Mouse (Mus musculus) thymus, postnatal 10 days (tissue): ENCODE results near the gene Usp20.
"Not testable (repeated sequence)": the region's sequence is repeated elsewhere in the genome, so short reads cannot be mapped to it uniquely, and the experiment has no call there.

Experiments used
- DNase-seq, 2 experiments: peaks; one replicate each; pipeline ENCODE4 v3.0.0; 2021; ENCODE audit warnings: low spot score in 2 of 2

Gene Usp20

DNA sequence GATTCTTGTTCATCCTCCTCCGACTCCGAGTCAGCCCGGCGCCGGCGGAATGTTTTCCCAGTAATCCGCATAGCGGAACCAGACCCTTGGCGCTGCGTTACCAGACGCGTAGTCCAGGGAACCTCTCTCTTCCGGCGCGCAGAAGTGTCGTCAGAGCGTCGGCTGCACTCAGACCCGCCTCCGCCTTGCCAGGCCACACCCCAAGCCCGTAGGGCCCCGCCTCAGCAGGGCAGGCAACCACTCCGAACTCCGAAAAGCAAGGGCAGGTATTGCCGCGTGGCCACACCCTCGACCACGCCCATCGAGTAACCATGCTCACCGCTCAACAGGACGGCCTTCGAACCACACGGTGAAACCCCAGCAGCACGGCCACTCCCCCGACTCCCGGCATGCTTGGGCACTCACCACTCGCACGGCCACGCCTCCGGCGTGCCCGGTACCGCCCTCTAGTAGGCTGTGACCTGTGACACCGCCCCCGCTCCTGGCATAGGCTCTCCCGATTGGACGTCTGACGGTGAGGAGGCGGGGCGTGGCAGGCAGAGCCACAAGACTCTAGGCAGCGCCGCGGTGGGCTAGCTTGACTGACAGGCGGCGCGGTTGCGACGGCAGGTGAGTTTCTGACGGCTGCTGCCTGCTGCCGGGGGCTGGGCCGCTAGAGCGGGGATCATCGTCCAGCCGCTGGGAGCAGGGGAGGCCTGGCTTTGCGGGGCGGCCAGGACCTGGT, at the start of gene Usp20, which contains the start of gene BC005624:
Usp20 (plus strand) TSS at position 490 of the 724 bp plus-strand sequence.
BC005624 (minus strand) TSS at position 412 of the 724 bp plus-strand sequence.
- peak; percentile 99 to 100 for DNase-seq

DNA sequence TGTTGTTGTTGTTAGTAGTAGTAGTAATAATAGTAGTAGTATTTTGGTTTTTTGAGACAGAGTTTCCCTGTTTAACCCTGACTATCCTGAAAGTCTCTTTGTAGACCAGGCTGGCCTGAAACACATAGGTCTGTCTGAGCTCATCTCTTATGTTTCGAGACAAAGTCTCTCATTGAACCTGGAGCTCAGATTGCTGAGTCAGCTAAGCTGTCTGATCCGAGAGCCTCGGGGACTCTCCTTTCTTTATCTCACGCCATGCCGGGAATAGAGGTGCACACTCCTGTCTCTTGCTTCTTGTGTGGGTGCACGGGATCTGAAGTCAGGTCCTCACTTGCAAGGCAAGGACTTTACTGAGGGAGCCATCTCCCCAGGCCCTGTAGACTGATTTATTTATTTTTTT, 49.0 kb upstream of the Usp20 start:
- DNase-seq, result no peak

DNA sequence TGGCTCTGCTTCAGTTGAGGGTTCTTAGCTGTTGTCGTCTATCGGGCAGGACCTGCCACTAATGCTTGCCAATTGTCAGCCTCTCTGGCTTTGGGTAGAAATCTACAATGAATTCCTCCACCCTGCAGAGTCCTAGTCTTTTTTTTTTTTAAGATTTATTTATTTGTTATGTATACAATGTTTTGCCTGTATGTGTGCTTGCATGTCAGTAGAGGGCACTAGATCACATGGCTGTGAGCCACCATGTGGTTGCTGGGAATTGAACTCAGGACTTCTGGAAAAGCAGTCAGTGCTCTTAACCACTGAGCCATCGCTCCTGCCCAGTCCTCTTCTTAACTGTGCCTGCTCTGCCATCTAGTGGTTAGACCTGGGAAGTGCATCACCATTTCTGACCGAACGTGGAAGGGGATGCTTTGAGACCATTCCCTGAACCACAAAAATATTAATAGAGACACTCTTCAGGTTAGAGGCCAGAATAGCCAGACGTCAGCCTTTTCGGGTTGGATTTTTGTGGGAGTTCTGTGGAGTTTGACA, 48.1 kb upstream of the Usp20 start:
- peak; percentile 28 to 69 for DNase-seq

DNA sequence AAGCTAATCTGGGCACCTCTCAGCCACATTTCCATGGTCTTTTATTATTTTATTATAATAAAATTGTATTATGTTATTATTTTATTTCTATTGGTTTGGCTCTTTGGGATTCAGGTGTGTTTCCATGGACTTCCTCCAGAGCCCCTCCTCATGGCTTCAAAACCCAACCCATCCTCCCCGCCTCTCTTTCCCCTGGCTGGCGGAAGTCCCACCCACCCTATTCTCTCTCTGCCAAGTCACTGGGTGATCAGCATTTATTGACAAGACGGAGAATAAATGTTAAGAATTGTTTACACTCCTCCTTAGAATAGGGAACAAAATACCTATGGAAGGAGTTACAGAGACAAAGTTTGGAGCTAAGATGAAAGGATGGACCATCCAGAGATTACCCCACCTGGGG, 45.3 kb upstream of the Usp20 start:
- no peak for DNase-seq

DNA sequence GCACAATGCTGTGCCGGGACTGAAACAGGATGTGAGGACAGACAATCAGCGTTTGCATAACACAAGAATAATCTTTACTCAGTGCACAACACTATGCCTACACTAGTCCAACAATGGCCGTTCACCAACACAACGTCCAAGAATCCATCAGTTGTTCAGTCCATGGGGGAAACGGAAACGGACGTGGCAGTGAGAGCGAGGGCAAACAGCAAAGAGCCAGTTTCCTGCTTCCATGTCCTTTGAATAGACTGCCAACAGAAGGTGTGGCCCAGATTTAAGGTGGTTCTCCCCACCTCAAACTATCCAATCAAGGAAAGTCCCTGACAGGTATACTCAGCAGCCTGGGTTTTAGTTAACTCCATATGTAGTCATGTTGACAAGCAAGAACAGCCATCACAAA, 44.3 kb upstream of the Usp20 start:
- no peak for DNase-seq

DNA sequence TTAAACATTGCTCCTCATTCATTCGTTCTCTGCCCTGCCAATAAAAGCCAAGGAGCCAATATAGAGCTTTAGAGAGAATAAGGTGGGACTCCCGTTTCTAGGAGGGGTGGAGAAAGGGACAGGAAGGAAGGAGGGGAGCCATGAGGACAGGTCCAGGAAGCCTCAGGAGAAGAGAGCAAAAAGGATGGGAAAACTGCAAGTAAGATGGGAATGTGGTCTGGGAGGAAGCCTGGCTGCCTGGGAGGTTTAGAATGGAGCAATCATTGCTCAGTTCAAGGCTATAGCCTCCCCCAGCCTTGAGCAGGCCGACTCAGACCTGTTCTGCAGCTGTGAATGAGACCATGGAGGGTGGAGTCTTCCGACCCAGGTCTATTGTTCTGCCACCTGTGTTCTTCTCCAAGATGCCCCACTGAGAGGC, 43.5 kb upstream of the Usp20 start:
- no peak for DNase-seq

DNA sequence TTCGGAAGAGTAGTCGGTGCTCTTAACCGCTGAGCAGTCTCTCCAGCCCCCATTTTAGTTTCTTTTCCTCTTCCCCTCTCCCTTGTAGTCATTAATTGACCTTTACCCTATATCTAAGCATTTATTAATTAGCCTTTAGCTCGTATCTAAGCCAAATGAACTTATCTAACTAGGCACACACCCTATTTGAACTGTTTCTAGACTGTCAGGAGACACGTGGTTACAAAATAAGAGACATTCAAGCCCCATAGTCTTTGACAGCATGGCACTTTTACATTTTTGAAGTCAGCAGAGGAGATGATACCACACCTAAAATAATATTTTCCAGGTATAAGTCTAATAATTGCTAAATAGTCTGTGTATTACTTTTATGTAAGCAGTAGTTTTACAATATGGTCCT, 40.5 kb upstream of the Usp20 start:
- no peak for DNase-seq

DNA sequence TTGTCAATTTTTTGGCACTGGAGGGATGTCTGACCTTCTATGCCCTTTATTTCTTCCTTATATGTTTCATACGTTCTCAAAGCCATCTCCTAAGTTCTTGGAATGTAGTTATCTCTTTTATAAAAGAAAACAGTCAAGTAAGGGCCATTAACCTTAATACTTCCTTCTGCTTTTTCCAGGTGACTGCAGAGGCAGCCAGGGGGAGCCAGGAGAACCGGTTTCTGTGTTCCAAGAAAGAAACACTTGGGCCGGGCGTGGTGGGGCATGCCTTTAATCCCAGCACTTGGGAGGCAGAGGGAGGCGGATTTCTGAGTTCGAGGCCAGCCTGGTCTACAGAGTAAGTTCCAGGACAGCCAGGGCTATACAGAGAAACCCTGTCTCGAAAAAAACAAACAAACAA, 40.0 kb upstream of the Usp20 start:
- not testable (repeated sequence) for DNase-seq

DNA sequence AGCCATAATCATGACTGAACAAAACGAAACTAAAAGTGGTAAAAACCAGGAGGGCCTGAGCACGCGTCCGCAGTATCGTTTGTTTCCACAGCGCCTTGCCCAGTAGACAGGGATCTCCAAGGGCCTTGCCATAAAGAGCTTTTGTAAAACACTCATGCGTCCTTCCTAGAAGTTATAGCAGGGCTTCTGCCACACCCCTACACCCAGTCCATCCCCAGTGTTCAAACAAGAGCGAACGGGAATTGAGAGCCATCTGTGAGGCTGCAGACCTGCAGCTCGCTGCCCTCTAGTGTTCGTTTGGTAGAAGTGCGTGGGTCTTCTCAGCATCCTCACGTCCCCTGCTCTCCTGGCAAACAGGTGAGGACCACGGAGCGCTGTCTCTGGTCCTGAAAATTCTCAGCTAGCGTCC, 39.5 kb upstream of the Usp20 start:
- peak; percentile 56 to 73 for DNase-seq

DNA sequence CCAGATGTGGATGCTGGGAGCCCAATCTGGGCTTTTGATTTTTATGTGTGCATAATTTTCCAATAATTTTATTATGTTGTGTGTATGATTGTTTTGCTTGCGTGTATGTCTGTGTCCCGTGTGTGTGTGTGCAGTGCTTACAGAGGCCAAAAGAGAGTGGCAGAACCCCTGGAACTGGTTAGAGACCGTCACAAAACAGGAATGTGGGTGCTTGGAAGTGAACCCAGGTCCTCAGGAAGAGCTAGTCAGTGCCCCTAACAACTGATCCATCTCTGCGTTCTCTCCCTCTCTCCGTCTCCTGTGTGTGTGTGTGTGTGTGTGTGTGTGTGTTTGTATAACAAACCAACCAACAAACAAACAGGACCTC, 29.6 kb upstream of the Usp20 start:
- no peak for DNase-seq

DNA sequence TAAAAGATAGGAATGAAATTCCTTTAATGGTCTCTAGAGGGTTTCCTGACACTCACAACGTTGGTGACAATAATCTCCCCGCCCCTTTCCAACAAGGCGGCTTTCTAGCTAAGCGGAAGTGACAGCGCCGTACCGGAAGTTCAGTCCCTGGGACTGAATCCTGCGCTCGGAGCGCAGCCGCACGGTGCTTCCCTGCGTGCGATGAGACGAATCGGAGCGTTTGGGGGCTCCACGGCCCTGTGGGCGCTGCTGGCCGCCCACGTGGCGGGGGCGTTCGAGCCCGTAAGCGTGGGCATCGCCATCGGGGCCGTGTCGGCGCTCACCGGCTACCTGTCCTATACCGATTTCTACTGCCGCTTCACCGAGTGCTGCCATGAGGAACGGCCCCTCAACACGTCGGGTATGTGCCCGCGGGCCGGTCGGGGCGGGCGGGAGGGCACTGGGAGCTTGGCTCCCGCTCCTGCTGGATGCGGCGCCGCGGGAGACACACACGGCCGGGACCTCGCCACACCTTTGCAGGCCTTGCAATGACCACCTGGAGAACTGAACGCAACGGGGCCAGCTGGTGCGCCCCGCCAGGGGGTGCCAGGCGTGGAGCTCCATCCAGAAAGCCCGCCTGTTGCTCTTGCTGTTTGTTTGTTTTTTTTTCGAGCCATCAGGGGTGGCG, 29.1 kb upstream of the Usp20 start, which contains the start of gene Tor1b:
Tor1b (plus strand) TSS at position 136 of the 667 bp plus-strand sequence.
- peak; percentile 78 to 81 for DNase-seq

DNA sequence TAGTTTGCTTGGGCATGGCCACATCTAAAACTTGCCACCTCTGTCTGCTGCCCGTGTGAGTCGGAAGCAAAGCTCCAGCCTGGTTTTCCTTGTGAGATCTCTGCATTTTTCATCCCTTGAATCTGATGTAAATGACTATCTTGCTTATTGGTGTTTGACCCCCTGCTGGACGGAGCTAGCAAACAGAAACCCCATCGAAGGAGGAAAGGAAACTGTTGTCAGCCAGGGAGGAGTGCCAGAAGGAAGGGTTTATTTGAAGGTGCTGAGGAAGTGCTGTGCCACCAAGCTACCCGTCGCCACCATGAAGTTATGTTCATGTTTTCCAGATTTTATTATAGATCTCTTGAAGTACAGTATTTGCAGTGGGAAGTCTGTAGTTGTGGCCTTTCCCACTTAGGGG, 27.3 kb upstream of the Usp20 start:
- no peak for DNase-seq

DNA sequence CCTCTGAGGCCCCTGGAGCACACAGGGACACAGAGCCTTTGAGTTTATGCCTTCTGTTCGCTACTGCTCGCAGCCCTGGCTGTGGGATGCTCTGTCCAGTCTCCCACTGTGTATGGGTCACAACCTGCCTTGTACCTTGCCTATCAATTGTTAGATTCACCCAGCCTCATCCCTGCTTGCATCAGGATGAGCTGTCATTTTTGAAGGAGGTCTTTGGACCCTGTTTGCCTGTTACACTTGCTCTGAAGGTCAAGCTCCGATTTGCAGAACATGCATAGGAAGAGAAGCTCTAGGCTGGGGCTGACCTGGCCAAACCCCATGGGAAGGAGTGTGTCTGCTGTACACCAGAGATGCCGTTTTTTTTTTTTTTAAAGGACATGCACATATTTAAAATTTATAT, 24.6 kb upstream of the Usp20 start:
- no peak for DNase-seq

DNA sequence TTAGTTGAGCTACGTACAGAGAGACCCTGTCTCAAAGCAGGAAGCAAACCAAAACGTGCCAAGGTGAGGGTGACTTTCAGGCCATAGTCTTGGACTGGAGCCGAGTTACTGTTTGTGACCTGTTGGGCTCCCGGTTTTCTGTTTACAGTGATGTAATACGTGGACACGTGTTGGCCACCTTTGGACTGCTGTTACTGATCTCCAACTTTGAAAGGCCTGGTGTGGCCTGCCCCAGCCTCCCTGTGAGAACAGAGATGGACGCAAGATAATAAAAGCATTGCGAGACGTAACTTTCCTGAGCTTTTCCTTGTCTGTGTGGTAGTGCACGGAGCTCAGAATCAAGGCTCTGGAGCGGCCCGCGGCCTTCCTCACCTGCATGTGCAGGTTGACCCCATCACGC, 23.4 kb upstream of the Usp20 start:
- no peak for DNase-seq

DNA sequence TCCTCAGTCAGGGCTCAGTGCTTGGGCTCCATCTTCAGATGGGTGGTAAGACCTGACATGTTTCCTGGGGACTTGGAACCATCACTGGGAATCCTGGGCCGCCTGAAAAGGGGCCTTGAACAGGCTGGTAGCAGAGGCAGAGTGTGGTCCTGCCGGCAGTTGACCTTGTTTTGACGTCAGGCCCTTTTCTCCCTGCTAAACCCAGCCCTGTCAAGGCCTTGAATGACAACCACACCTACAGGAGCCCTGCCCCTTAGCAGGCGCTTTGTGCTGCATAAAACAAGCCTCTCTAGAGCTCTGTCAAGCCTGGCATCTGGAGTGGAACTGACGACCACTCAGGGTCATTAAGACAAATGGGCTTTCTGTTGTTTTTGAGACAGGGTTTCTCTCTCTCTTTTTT, 22.2 kb upstream of the Usp20 start:
- DNase-seq, result no peak

DNA sequence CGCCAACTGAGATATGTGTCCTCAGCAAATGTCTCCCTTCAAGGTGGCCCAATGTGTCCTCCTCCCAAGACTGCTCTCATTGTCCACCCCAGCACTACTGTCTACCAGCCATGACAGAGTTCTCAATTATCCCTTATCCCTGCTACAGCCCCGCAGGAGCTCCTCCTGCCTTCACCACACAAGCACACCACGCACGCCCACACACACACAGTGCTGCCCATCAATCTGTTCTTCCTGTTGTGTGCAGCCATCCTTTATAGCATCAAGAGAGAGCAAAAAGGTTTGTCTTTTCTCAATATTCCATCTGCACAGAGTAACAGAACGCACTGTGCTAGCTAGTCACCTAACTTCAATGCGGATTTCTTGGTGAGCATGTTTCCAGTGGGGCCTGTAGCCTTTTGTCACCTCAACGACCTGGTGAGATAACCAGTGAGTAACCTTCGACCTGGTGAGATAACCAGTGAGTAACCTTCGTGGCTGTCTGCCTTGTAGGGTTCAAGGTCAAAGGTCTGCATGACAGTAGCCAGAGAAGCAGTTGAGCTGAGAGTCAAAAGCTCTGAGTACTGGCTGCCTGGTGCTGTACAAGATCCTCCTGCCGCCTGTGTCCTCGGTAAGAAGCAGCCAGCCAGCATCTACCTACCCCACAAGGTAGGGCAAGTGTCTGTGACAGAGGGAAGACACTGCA, 19.4 kb upstream of the Usp20 start:
- no peak for DNase-seq

DNA sequence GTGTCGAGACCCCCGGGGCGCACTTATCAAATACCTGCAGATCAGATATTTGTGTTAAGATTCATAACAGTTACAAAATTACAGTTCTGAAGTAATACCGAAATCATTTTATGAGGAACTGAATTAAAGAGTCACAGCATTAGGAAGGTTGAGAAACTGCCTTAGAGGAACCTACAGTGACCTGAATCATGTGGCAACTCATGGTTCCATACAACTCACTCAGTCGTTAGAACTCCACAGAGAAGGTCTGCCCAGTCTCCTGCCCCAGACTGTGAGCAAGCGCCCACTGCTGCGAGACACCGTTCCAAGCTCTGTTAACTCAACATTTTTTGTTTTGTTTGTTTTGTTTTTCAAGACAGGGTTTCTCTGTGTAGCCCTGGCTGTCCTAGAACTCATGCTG, 16.5 kb upstream of the Usp20 start:
- DNase-seq, result no peak

DNA sequence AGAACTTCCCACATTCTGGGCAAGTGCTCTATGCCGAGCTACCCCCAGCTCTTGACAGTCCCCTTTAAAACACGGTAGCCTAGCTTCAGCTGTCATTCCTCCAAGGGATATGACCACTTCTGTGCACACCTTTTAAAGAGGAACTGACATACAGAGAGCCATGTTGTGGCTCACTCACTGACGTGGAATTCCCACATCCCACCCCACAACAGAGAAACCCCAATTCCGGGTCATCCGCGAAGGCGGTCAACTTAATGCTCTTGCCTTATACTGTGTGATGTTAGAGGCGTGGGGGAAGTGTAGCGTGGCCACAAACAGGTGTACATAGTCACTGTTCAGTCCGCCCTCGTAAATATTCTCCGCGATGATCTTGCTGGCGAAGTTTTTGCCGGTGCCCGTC, 15.3 kb upstream of the Usp20 start:
- no peak for DNase-seq

DNA sequence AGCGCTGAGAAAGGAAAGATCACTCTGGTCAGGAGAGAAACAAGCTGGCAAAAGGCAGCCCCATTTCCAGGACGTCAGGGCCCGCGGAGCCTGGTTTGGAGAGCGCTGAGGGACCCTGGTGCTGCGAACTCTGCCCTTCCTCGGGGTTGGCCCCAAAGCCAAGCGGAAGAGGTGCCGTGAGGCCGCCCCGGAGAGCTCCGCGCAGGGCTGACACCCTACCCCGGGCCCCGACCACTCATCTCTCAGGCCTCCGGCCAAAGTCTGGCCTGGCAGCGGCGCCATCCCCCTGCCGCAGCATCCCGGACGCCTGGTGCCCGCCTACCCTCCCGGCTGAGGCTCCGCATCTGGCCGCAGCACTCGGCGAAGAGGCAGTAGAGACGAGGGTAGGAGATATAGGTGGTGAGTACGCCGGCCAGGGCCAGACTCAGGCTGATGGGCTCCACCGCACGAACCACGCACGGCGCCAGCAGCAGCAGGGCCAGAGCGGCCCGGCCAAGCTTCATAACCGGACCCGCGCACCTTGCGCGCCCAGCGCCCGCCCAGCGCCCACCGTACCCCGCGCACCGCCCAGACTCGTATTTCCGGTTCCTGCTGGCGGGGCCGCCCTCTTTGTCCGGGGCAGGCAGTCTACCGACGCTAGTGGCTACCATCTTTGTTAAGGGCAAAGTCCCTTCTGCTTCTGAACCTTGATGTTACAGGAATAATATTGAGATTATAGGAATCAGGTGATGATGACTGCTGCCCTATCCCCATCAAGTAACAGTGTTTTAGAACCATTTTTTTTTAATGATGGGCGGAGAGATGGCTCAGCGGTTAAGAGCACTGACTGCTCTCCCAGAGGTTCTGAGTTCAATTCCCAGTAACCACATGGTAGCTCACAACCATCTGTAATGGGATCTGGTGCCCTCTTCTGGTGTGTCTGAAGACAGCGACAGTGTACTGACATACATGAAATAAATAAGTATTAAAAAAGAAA, 14.4 kb upstream of the Usp20 start, which contains the start of gene Tor1a:
Tor1a (minus strand) TSS at position 582 of the 976 bp plus-strand sequence.
- peak; percentile 77 to 85 for DNase-seq

DNA sequence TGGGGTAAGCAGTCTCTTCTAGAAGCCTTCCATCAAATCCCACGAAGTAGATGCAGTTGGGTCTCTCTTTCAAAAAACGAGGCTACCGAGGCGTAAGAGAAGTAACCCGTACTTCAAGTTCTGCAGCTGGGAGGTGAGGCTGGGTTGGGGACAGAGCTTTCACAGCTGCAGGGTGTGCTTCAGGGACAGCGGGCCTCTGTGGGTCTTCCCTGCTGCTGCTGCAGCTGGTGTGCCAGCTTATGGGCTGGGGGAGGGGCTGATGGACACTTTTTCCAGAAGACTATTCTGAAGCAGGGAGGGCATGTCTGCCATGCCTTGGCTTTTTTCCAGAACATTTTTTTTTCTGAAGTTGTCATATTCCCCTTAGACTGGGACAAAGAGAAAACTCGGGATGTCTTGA, 945 bp downstream of the Usp20 start:
- DNase-seq, result peak; percentile 14 to 15
